Mouse (Mus musculus): Measurements from ENCODE around the gene Nfia.

Nfia gene

GRCm38 (mm10) chr4:97809582-97810295 is 37.2 kb downstream of the Nfia start:
- intact Hi-C loops (cut with DNase I) = no loop called here

- intact Hi-C loops (cut with DNase I) = no loop called here
Measured at GRCm38 (mm10) chr4:97810348-97810939, 37.9 kb downstream of the Nfia start.

DNA sequence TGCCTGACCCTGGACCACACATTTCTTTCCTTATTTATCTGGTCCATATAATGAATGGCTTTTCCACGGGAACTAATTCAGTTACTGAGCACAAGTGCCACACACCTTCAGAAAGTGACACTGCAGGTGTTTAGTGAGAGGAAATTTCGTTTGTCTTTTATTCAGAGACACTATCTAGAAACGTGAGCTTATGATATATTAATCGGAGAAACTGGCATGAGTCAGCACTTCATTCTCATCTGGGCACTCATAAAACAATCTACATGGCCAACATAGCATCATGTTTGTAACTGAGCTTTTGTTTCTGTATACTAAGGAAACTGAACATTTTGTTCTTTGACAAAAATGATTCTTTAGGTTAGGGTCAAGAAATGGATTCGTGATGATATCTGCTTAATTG is 40.5 kb downstream of the Nfia start:
- intact Hi-C loops (cut with DNase I) = no loop called here

- intact Hi-C loops (cut with DNase I) = no loop called here
Measured at GRCm38 (mm10) chr4:97813996-97814395, 41.5 kb downstream of the Nfia start.

DNA sequence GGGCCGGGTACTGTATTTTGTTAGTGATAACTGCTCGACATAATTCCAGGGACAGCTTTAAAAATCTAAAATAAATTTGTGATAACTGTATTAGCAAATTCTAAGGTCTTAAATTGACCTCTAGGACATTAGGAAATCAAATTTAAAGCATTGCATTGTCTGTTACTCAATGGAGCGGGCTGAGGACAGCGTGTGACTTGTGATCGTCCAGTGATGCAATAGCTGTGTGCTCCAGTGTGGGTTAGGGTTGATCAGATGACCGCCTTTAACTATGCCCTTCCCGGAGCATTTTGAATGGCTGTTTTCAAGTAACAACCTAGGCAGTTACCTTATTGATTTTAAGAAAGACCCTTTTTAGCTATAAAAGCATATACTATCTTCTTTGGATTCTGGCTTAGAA is 42.0 kb downstream of the Nfia start:
- intact Hi-C loops (cut with DNase I) = no loop called here

DNA sequence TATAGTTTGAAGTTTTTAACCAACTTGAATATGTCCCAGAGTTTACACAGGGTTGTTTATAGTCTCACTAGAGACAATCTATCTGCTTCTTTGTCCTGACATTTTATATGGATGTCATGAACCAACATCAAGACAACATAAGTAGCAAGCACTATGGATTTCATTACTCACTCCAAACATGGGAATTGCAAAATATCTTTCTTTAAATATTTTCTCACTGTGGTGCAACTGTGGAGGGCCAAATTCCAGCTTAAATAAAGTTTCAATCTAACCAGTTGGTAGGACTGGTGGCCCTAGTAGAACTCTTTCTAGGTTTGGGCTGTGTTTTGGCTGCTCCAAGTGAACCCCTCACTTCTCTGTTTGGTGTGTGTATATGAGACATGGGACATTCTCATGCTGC is 43.5 kb downstream of the Nfia start:
- intact Hi-C loops (cut with DNase I) = loop anchor here (5.0 kb wide), 1 partner anchor 34 kb away; no protein-coding TSS in a partner anchor

DNA sequence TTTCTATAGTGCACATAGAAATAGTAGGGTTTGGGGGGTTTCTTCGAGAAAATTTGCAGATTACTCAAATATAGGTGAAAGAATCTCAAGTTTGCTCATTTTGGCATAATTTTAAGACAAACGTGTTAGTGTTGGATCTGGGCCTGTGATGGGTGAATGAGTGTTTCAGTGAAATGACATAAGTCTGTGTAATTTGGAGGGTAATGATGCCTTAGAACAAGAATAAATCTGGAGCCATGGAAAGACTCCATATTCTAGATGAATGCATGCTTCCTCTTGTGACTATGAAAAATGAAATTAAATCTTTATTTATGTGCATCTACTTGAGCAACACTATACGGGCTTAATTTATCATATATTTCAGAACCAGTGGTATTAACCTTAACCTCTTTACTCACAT is 44.2 kb downstream of the Nfia start:
- intact Hi-C loops (cut with DNase I) = loop anchor here (5.0 kb wide), 1 partner anchor 34 kb away; no protein-coding TSS in a partner anchor

- intact Hi-C loops (cut with DNase I) = loop anchor here (5.0 kb wide), 1 partner anchor 35 kb away; no protein-coding TSS in a partner anchor
Measured at GRCm38 (mm10) chr4:97817741-97818140, 45.2 kb downstream of the Nfia start.

- intact Hi-C loops (cut with DNase I) = loop anchor here (5.0 kb wide), 1 partner anchor 36 kb away; no protein-coding TSS in a partner anchor
Measured at GRCm38 (mm10) chr4:97818498-97818897, 46.0 kb downstream of the Nfia start.

GRCm38 (mm10) chr4:97819101-97819500 is 46.6 kb downstream of the Nfia start:
- intact Hi-C loops (cut with DNase I) = loop anchor here (5.0 kb wide), 1 partner anchor 37 kb away; no protein-coding TSS in a partner anchor

GRCm38 (mm10) chr4:97820474-97821259 is 48.1 kb downstream of the Nfia start:
- intact Hi-C loops (cut with DNase I) = no loop called here

GRCm38 (mm10) chr4:97821556-97822251 is 49.2 kb downstream of the Nfia start:
- intact Hi-C loops (cut with DNase I) = no loop called here

DNA sequence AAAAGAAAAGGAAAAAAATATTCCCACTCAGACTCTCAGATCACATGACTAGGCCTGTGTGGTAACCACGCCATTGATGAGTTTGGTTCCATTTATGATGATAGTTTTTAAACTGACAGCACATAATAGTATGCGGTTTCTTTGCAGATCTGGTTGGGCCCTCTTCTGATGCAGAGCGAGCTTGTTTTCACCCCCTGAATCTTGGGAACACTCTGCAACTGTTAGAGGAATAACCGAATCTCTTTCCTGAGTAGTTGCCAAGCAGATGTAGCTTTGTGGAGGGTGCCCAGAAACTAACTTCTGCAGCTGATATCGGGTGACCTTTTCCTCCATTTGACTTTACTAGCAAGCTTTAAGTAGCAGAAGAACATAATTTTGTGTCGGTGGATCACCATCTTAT is 51.0 kb downstream of the Nfia start:
- intact Hi-C loops (cut with DNase I) = no loop called here

DNA sequence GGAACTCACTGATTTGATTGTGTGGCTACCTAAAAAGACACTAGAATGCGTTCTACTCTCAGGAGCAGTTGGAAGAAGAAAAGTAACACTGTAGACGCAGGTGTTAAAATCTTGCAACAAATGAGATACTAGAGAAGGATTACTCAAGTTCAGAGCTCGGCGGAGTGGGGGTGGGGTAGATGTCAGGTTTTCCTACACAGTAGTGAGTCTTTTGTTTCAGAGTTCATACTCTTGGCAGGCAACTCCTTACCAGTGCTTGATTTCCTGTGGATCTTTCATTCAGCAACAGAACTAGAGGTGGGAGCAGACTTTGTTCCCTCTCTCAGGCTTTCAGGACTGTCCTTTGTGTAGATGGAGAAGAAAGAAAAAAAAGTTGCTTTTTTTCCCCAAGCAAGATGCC is 51.9 kb downstream of the Nfia start:
- intact Hi-C loops (cut with DNase I) = no loop called here

DNA sequence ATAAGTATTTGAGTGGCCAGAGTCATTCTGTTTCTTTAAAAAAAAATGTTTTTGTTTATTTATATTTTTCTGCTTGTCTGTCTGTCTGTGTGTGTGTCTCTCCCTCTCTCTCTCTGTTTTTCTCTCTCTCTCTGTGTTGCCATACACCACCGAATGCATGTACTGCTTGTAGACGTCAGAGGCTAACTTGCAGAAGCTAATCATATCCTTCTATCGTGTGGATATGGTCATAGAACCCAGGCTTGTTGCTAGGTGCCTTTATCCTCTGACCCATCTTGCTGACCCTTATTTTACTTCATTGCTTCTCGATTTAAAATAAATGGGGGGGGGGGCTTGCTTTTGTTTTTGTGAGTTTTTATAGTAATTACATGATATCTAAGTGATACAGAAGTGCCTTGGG is 52.9 kb downstream of the Nfia start:
- intact Hi-C loops (cut with DNase I) = no loop called here

GRCm38 (mm10) chr4:97825841-97826240 is 53.3 kb downstream of the Nfia start:
- intact Hi-C loops (cut with DNase I) = no loop called here

- intact Hi-C loops (cut with DNase I) = no loop called here
Measured at GRCm38 (mm10) chr4:97827115-97827514, 54.6 kb downstream of the Nfia start.

DNA sequence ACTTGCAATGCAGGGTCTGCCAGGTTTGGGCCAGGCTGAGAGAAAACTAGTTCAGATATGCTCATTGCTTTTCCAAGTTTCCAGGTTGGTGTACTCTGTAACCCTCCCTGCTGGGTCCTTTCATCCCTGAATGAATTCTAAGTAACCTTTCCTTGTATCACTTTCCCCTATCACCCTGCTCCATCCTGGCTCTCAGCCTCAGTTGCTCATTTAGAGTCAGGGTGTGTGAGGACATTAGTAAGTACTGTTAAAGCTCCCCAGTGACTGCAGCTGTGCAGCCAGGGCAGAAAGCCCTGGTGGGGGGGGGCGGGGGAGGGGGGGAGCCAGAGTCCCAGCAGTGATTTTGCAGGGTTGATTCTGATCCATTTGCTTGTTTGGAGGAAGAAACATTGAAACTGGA is 56.0 kb downstream of the Nfia start:
- intact Hi-C loops (cut with DNase I) = no loop called here

DNA sequence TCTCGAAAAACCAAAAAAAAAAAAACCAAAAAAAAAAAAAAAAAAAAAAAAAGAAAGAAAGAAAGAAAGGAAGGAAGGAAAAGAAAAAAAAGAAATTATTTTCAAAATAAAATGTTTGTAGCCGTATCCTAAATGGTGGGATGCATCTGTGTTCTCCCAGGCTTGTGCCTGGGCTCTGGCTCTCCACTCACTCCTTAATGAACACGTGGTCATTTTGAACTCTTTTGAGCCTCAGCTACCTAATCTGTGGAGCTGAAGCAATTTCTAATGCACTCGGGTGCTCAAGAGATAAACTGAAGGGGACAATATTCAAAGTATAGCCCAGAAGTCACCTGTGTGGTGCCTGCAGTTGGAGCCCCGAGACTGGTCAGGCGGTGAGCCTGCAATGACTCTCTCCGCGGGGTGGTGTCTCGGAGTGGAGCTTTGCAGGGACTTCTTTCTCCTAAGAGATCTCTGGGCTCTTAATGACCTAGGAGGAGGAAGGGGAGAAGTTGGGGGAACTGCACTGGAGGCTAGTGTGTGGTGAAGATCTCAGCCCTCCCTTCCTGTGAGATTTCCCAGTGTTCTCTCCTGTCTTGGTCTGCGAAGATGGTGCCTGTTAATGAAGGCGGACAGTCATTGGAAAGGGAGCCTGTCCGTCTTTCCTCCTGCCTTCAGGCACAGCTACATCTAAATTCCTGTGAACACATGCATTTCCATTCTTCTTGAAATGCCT is 57.0 kb downstream of the Nfia start:
- intact Hi-C loops (cut with DNase I) = no loop called here

- intact Hi-C loops (cut with DNase I) = no loop called here
Measured at GRCm38 (mm10) chr4:97830051-97830853, 57.7 kb downstream of the Nfia start.

Measured in adrenal gland (tissue).